Mouse (Mus musculus): ENCODE measurements around the gene Pacs1.
"Not testable (repeated sequence)": the region's sequence is repeated elsewhere in the genome, so short reads cannot be mapped to it uniquely, and the experiment has no call there.

Pacs1 gene

DNA sequence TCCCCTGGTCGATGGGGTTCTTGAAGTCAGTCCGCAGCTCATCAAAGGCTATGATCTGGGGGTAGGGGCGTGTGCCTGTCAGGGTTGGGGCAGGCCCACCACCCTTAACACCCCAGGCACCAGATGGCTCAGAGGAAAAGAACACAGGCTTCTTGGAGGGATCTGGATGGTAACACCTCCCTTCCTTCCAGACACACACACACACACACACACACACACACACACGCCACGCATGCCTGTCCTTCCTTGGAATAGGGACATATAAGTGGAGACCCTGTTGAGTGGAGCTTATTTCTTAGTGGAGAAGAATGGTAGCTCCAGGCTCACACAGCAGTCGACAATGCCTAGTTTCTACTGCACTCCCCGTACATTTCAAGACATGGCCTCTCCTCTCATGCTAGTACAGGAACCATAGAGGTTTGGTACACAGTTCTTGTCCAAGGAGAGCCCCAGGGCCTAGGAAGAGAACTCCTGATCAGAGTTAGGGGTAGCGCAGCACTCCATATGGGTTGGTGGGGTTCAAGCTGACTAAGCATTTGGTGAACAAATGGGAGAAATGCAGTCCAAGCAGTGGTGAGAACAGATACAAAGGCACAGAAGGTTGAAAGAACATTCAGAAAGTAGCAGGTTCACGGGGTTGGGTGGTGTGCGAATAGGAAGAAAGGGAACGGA lies 178.0 kb downstream of the Pacs1 start:
- no peak for DNase-seq

DNA sequence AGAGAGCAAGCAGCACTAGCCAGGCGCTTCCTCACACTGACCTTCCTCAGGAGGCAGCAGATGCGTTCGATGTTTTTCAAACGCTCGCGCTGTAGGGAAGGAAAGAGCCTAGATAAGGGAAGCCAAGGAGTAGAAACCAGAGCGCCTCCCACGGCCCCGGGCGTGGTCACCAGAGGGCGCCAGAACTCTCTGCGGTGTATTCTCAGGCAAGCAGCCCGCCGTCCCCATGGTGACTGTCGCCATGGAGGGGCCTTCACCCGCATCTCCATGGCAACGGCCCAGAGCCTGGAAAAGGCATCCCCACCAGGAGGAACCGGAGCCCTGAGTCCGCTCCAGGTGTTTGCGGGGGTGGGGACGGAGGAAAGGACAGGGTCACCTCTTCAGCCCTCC lies 178.7 kb downstream of the Pacs1 start:
- peak; percentile 93 to 94 for DNase-seq

- DNase-seq, result no peak
Measured at GRCm38 (mm10) chr19:5093481-5094242, 179.3 kb downstream of the Pacs1 start.

DNA sequence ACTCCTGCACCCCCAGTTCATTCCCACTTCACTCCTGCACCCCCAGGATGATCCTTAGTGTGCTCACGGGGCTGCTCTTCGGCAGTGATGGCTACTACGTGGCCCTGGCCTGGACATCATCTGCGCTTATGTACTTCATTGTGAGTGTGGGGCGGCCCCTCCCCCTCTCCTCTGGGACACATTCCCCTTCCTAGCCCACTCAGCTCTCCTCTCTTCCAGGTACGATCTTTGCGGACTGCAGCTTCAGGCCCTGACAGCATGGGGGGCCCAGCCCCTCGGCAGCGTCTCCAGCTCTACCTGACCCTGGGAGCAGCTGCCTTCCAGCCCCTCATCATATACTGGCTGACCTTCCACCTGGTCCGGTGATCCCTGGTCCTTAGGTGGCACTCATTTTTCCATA lies 180.8 kb downstream of the Pacs1 start:
- no peak for DNase-seq

DNA sequence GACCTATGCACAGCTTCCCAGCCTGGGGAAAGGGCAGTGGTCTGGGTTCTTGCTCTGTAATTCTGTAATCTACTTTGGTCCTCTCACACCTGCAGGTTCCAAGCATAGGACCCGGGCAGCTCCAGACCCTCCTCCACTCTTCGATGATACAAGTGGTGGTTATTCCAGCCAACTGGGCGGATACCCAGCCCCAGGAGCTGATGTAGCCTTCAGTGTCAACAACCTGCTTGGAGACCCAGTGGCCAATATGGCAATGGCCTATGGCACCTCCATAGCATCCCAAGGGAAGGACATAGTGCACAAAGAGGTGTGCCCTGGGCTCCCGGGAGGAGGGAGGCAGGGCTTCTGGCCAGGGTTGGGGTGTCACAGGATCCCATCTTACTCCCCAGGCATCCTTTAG lies 183.6 kb downstream of the Pacs1 start:
- DNase-seq, result no peak

GRCm38 (mm10) chr19:5087884-5088728 lies 184.8 kb downstream of the Pacs1 start, which contains the start of gene Yif1a:
Gene Yif1a, plus strand, starts transcription at chr19:5088538.
- peak; percentile 91 to 92 for DNase-seq

GRCm38 (mm10) chr19:5086533-5086932 lies 186.4 kb downstream of the Pacs1 start:
- DNase-seq, result not testable (repeated sequence)

DNA sequence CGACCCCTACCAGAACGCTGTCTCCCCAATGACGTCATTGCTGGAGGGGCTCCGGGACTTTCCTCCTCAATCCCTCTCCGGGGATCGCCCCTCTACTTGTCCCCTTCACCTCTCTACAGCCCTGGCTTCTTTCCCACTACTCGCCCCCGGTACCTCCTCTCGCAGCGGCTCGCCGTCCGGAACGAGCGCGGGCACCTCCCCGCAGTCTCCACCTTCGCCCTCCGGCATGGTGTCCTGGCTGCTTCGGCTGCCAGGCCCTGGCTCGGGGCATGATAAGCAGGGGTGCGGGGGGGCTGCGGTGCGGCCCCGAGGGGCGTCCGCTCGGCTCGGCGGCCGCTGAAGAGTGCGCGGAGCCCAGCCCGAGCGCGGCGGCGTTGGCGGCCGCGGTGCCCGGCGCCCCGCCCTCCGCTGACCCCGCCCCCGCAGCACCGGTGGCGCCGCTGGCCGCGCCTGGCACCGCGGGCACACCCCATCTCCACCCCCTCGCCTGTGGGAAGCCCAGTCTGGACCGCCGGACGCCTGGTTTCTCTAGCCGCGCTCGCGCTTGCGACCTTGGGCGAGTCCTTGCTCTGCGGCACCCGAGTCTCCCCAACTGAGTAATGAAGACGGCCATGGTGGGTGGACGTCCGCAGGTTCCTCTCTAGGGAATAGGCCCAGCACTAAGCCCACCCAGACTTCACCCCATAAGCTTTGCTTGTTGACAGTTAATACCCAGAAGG lies 187.6 kb downstream of the Pacs1 start, which contains the start of gene Tmem151a:
Gene Tmem151a, minus strand, starts transcription at position 387 of the 719 bp plus-strand sequence.
- DNase-seq, result no peak

DNA sequence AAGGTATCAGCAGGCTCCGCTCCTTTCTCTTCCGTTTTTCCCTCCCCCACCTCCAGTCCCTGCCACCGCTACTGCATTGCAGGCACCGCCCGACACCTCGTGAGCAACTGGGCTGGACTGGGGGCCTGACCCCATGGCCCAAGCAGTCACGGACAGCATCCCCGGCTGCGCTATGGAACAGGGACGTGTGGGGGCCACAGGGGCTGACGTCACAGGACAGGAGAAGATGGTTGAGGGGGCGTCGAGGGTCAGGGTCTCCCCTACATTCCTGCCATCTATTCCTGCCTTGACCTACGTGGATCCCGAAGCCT lies 188.1 kb downstream of the Pacs1 start:
- DNase-seq, result no peak

GRCm38 (mm10) chr19:5083961-5084833 lies 188.7 kb downstream of the Pacs1 start:
- no peak for DNase-seq
